Mouse (Mus musculus) bone marrow, adult 2 months (tissue): Measurements from ENCODE around the gene Fbxl15.

Experiments used
- CTCF ChIP-seq: fragments of 200-500 bp; IDR thresholded peaks from 2 replicates; pipeline ENCODE4 v1.5.1; 2011; ENCODE audit warnings: low read length, control low read depth; ENCODE audit not compliant: control insufficient read depth, insufficient read depth
- POLR2A ChIP-seq: fragments of 200-500 bp; IDR thresholded peaks from 2 replicates; pipeline ENCODE4 v1.6.1; 2011; ENCODE audit warnings: low read depth, mild to moderate bottlenecking, control low read depth, low read length, borderline replicate concordance; ENCODE audit not compliant: control insufficient read depth

GRCm38 (mm10) chr19:46375891-46376290, 47.9 kb downstream of the Fbxl15 start:
- TF ChIP-seq CTCF = no peak
- no peak for TF ChIP-seq POLR2A
